Mouse (Mus musculus) heart, embryonic 16.5 days (tissue): ENCODE results near the gene Tmem145. TPM values are rescaled to one million over a fixed set of nuclear protein-coding genes. Genes with fewer than 3 reads are reported as not detected.

ENCODE experiments used
- ATAC-seq: fragments of 200-750 bp; cut with Nextera tagmentation; replicated peaks from 2 replicates; pipeline ENCODE4 v1.8.0; 2017; ENCODE audit warnings: moderate number of reproducible peaks; ENCODE audit not compliant: insufficient read depth, low FRiP score; ENCODE audit errors: extremely low read depth
- H3K27ac ChIP-seq: fragments of 300-500 bp; sonication (generic); 2 replicates; pipeline ENCODE4 v1.5.1; 2014; ENCODE audit warnings: mild to moderate bottlenecking, low read length, control low read depth, moderate library complexity
- H3K27me3 ChIP-seq: fragments of 300-500 bp; sonication (generic); 2 replicates; pipeline ENCODE4 v1.6.1; 2014; ENCODE audit warnings: low read length, mixed read lengths; ENCODE audit not compliant: control insufficient read depth, insufficient read depth
- H3K36me3 ChIP-seq: fragments of 300-500 bp; sonication (generic); 2 replicates; pipeline ENCODE4 v1.6.1; 2014; ENCODE audit not compliant: control insufficient read depth, insufficient read depth
- H3K4me1 ChIP-seq: fragments of 300-500 bp; sonication (generic); 2 replicates; pipeline ENCODE4 v1.6.1; 2014; ENCODE audit warnings: low read length, mixed read lengths; ENCODE audit not compliant: control insufficient read depth, insufficient read depth
- H3K4me2 ChIP-seq: fragments of 300-500 bp; sonication (generic); 2 replicates; pipeline ENCODE4 v1.6.1; 2014; ENCODE audit warnings: low read depth, mild to moderate bottlenecking, control low read depth, low read length
- H3K4me3 ChIP-seq: fragments of 300-500 bp; sonication (generic); 2 replicates; pipeline ENCODE4 v1.5.1; 2014; ENCODE audit warnings: mild to moderate bottlenecking, control low read depth, low read length
- H3K9ac ChIP-seq: fragments of 300-500 bp; sonication (generic); 2 replicates; pipeline ENCODE4 v1.6.1; 2014; ENCODE audit warnings: low read length, control low read depth
- H3K9me3 ChIP-seq: fragments of 300-500 bp; sonication (generic); replicated peaks from 2 replicates; pipeline ENCODE4 v1.6.1; 2016; ENCODE audit warnings: low read length; ENCODE audit not compliant: control insufficient read depth
- WGBS: fragments of 180-500 bp; shearing (Covaris S2); extraction: QIAGEN DNeasy Blood & Tissue Kit; methylation state at CpG from one replicate; pipeline ENCODE4 v1.1.7; 2014; 5-methylcytosine and 5-hydroxymethylcytosine counted together
- polyA plus RNA-seq: library from polyadenylated mRNA; unstranded; fragments of >200 nt; fragmentation: Nextera tagmentation; extraction: Ambion mirVana; gene quantifications from 2 replicates; pipeline ENCODE4 v1.2.1, GENCODE M21; 2015

Gene Tmem145
- polyA plus RNA-seq, 1 experiment from 2014 or later, result 0.08 TPM

DNA sequence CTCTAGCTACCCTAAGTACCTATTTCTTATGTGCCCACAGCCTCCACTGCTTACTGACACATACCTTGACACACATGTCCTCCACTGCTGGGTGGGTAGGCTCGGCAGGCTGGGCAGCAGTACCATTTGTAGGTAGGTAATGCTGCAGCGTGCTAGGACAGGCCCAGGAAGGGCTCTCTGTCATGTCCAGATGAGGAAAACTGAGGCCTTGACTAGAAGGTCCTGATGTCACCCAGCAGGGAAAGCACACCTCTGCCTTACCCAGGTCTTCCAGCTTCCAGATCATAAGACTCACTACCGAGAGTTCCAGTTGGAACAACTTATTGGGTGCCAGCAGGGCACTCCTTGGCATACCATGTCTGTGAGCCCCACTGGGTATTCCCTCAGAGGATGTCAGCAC lies 30.9 kb upstream of the Tmem145 start:
- H3K27me3 ChIP-seq, result no peaks in the 10 kb centered on the region
- WGBS, result 91% methylated on average over 3 of the region's 3 CpGs
- H3K9ac ChIP-seq, result peak overlapping the region; percentile 64; the same call in 1 of the 2 replicates
- H3K4me1 ChIP-seq, result peaks cover 53% of the 10 kb centered on the region
- H3K27ac ChIP-seq, result peak overlapping the region; percentile 40
- H3K4me3 ChIP-seq, result no peak overlapping the region
- no peaks in the 10 kb centered on the region for H3K9me3 ChIP-seq
- 0 out of 2 replicates have a peak, but pooled peaks cover 5% of the 10 kb centered on the region for H3K36me3 ChIP-seq
- no peak overlapping the region for H3K4me2 ChIP-seq
- ATAC-seq, result no peak

DNA sequence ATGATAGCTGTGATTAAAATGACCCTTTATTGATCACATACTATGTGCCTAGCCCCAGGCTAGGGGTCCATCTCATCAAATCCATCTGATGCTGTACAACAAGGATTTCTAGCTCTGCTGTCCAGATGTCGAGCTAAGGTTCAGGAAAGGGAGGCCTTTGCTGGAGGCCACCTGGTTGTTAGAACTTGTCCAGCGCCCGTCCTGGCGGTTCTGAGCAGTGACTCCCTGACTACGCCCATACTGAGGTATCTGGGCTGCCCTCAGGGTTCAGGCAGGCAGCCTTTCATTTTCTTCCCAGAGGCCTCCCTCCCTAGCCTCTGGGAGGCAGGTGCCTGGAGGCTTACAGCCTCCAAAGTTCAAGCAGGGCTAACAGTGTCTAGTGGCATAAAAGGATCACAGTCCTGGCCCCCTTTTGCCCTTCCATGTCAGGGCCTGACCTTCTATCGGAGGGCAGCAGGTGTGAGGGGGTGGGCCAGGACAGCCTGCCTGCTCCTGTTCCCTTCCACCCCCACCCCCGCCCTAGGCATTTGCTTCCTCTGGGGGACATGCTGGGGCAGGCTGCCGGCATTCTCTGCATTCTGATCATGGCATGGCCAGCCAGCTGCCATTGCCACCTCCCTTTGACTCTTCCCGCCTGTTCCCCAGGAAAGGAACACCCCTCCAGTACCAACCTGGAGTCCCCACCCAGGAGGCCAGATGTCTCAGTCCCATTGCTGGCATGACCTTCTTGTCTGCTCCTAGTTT lies 30.2 kb upstream of the Tmem145 start:
- ATAC-seq, result no peak
- H3K4me3 ChIP-seq, result no peak overlapping the region
- peak overlapping the region; percentile 100 for H3K27ac ChIP-seq
- peaks cover 58% of the 10 kb centered on the region for H3K4me1 ChIP-seq
- peak overlapping the region; percentile 7 for H3K4me2 ChIP-seq
- H3K36me3 ChIP-seq, result 0 out of 2 replicates have a peak, but pooled peaks cover 5% of the 10 kb centered on the region
- WGBS, result 36% methylated on average over 9 of the region's 9 CpGs
- no peaks in the 10 kb centered on the region for H3K27me3 ChIP-seq
- no peaks in the 10 kb centered on the region for H3K9me3 ChIP-seq
- peak overlapping the region; percentile 64 for H3K9ac ChIP-seq

DNA sequence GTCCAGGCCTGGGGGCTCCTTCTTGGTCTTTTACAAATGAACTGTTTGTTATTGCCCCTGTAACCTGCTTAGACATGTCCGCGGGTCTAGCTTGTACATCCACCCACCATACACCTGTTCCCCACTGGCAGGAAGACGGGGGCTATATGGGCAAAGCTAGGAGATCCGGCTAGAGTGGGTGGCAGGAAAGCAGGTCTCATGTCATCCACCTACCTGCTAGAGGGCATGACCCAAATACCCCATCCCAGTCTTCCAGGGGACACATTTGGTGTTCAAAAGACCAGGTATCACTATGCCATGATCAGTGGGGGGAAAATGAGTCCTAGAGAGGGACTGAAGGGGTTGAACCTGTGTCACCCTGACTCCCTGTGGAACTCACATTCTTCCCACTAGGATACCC lies 28.5 kb upstream of the Tmem145 start:
- peaks cover 66% of the 10 kb centered on the region for H3K4me1 ChIP-seq

DNA sequence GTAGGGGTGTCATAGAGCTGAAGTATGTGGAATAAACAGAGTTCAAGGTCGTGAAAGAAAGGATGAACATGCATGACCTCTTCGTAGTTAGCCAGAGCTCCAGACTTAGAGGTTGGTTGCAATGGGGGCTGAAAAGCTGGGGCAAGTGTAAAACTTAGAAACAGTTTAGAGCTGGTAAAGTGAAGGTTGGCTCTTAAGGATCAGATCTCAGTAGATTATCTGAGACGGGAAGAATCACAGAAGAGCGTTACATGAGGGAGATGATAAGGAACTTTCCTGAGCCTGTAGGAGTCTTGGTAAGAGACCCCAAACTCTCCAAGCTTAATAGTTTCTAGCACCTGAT lies 27.9 kb upstream of the Tmem145 start:
- peak overlapping the region; percentile 81 for H3K4me3 ChIP-seq
- peak overlapping the region; percentile 100 for H3K27ac ChIP-seq
- no peaks in the 10 kb centered on the region for H3K36me3 ChIP-seq
- H3K9ac ChIP-seq, result peak overlapping the region; percentile 91
- peaks cover 66% of the 10 kb centered on the region for H3K4me1 ChIP-seq
- H3K27me3 ChIP-seq, result no peaks in the 10 kb centered on the region
- peak overlapping the region; percentile 95 for H3K4me2 ChIP-seq
- ATAC-seq, result no peak
- WGBS, result 4% methylated on average over 4 of the region's 4 CpGs
- H3K9me3 ChIP-seq, result no peaks in the 10 kb centered on the region

More for the DNA sequence above, 28.5 kb upstream of the Tmem145 start:
- Histone ChIP-seq H3K27me3 (no peaks in the 10 kb centered on the region), H3K4me3 (no peak overlapping the region), H3K9ac (peak overlapping the region; percentile 91), H3K36me3 (no peaks in the 10 kb centered on the region), H3K4me2 (peak overlapping the region; percentile 95), H3K9me3 (no peaks in the 10 kb centered on the region), H3K27ac (peak overlapping the region; percentile 100)
- ATAC-seq, result no peak
- 74% methylated on average over 4 of the region's 4 CpGs for WGBS

DNA sequence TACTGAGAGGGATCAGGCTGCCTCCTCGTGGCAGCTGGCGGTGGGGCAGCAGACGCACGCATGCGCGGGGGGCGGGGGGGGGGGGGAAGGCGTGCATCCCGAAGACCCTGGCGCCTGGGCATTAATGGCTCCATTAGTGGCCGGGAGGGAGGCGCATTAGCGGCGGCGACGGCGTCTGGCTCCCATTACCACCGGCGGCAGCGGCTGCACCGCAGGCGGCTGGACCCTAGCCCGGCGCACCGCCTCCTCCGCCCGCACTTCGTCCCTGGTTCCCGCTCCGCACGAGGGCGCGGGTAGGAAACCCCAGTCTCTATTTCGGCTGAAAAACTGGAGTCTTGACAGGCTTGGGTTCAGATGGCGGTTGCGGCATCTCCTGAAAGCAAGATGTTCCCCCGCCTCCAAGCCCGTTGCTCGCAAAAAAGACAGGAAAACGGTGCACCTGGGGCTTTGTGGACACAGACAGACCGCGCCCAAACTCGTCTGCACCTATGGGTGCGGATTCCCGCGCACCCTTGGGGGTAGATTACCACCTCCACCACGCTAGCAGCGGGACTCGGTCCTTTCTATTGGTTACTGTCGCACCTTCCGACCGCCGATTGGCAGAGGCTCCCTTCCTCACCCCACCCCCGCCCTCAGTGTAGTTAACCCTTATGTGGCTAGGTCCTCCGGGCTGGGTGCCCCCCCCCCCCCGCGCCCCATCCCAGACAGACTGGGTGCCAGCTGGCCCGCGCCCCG lies 27.4 kb upstream of the Tmem145 start:
- under 1% methylated on average over 53 of the region's 60 CpGs for WGBS
- peak overlapping the region; percentile 100 for H3K27ac ChIP-seq
- no peaks in the 10 kb centered on the region for H3K36me3 ChIP-seq
- H3K9ac ChIP-seq, result peak overlapping the region; percentile 91
- H3K4me1 ChIP-seq, result peaks cover 69% of the 10 kb centered on the region
- ATAC-seq, result peak; percentile 47
- H3K4me2 ChIP-seq, result peak overlapping the region; percentile 95
- H3K27me3 ChIP-seq, result no peaks in the 10 kb centered on the region
- H3K4me3 ChIP-seq, result peak overlapping the region; percentile 81
- H3K9me3 ChIP-seq, result no peaks in the 10 kb centered on the region

DNA sequence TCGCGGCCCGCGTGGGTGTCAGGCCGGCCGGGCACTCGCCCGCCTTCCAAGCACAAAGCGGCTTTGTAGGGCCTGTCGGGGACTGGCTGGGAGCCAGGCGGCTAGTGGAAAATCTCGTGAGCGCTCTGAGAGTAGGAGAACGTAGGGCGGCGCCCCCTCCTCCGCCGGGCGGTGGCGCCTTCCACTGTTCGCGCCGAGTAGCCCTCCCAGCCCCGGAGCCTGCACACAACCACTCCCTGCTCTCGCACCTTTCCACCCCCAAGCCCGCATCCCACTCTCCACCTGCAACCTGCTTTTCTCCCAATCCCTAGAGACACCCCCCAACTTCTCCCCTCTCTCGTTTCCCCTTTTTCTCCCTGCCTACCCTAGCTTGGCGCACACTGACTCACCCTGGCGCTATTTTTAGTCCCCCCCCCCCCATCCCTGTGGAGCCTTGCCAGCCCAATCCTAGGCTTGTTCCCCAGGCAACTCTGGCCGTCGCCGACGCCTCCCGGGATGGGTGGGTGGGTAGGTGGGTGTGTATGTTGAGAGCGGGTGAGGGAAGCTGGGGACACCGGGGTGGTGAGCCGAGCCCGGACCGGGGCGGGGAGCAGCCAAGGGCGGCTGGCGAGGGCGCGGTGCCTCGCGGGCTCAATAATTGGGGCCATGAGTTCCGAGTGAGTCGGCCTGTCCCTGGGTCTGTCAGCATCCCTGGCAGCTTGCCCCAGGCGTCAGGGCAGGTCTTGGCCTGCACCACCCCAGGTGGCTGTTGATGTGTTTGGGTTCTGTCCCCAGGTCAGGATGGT lies 26.6 kb upstream of the Tmem145 start:
- Histone ChIP-seq H3K4me1 (peaks cover 70% of the 10 kb centered on the region), H3K4me3 (peak overlapping the region; percentile 81), H3K27ac (peak overlapping the region; percentile 100), H3K27me3 (no peaks in the 10 kb centered on the region), H3K9ac (peak overlapping the region; percentile 91), H3K4me2 (peak overlapping the region; percentile 95), H3K36me3 (no peaks in the 10 kb centered on the region), H3K9me3 (no peaks in the 10 kb centered on the region)
- ATAC-seq, result peak; percentile 23
- WGBS, result under 1% methylated on average over 43 of the region's 49 CpGs

DNA sequence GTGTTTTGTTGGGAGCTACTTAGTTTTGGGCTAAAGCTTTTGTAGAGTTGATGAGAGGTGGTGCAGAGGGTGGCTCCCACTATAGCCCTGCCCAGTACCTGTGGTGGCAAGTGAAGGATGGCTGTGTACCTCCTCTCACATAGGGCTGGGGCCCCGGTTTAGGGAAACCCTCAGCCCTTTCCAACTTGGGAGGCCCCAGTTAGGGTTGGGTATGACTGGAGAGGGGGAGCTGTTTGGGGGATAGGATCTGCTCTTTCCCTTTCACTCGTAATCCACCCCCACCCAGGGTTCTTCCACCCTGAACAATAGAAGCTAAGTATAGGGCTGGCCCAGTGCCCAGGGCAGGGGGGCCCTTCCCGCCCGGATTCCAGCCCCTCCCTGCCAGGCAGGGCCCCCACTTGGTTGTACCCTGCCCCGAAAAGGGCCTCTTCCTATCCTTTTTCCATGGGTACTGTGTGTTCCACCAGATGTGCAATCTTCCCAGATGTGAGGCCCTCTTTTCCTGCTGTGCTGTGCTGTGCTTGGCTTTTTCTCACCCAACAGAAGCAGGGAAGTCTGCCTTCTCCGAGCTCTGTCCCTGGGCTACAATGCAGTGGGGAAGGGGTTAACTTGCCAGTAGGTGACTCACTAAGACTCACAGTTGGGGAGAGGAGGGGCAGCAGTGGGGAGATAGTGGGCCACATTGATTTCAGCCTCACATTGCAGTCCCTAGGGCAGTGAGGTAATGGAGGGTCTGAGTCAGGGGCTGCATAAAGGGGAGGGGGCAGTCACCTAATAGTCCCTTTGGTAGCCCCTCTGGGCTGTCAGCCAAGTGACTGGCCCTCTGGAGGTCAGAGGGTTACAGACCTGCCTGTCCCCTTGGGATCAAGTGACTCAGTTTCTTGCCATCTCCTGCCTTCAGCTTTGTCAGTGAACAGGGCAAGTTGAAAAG lies 25.8 kb upstream of the Tmem145 start:
- peak; percentile 8 for ATAC-seq
- Histone ChIP-seq H3K9me3 (no peaks in the 10 kb centered on the region), H3K36me3 (peaks cover 4% of the 10 kb centered on the region; the same call in 1 of the 2 replicates), H3K27ac (peak overlapping the region; percentile 100), H3K4me2 (peak overlapping the region; percentile 95), H3K4me1 (peaks cover 67% of the 10 kb centered on the region), H3K4me3 (peak overlapping the region; percentile 81), H3K27me3 (no peaks in the 10 kb centered on the region), H3K9ac (peak overlapping the region; percentile 91)
- WGBS, result under 1% methylated on average over 6 of the region's 6 CpGs

DNA sequence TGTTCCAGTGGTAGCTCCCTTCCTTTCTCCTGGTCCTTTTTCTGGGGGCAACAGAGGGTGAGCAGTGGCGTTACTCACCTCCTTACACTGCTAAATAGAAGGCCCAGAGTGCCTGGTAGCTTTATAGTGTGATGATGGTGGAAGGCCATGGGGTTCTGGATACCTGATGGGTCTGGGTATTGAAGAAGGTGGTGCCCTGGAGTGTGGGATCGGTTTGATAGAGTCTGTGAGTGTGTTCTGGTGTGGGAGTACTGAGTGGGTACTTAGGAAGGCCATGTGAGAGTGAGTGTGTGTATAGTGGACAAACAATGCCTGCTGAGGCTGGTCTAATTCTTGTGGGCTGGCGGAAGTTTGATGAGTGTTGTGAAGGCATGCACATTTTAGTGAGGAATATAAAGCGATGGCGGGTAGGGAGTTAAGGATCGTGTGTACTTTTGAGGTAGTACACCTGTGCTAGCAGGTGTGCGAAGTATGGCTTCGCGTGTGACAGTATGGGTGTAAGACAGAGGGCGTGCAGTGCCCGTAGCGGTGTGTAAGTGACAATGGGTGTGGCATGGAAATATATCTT lies 24.7 kb upstream of the Tmem145 start:
- H3K4me1 ChIP-seq, result peaks cover 57% of the 10 kb centered on the region
- WGBS, result 19% methylated on average over 12 of the region's 12 CpGs

More for the DNA sequence above, 24.7 kb upstream of the Tmem145 start:
- peak overlapping the region; percentile 91 for H3K9ac ChIP-seq
- H3K4me3 ChIP-seq, result peak overlapping the region; percentile 27
- peak overlapping the region; percentile 100 for H3K27ac ChIP-seq
- no peaks in the 10 kb centered on the region for H3K27me3 ChIP-seq
- H3K9me3 ChIP-seq, result no peaks in the 10 kb centered on the region
- H3K4me2 ChIP-seq, result peak overlapping the region; percentile 95
- H3K36me3 ChIP-seq, result peaks cover 15% of the 10 kb centered on the region
- no peak for ATAC-seq
